Mouse (Mus musculus) erythroblast, adult 5-6 weeks (primary cell): ENCODE data around the gene Arhgef25. TPM values are rescaled to one million over a fixed set of nuclear protein-coding genes. Genes with fewer than 3 reads are reported as not detected.
A peak's percentile ranks its signal among the peaks of the same experiment; 100 is the strongest.
"Not testable (repeated sequence)": the region's sequence is repeated elsewhere in the genome, so short reads cannot be mapped to it uniquely, and the experiment has no call there.

Experiments used
- ATAC-seq: replicated peaks from 2 replicates; pipeline ENCODE4 v1.8.0; 2016; ENCODE audit warnings: moderate number of reproducible peaks, mild to moderate bottlenecking, moderate TSS enrichment, inconsistent platforms; ENCODE audit not compliant: poor library complexity, low FRiP score, severe bottlenecking
- total RNA-seq, 2 experiments: library from RNA; stranded (forward) in 1 of 2; stranded (reverse) in 1 of 2; fragments of 150-400 nt in 1 of 2; fragments of 200-764, 138-1000 nt in 1 of 2; gene quantifications; 2 replicates each; pipeline versions ENCODE4 v1.2.3 to v1.2.4; 2015 to 2017; ENCODE audit warnings: low replicate concordance in 2 of 2

The Arhgef25 gene
- total RNA-seq, 2 experiments from 2014 or later: 1.7 to 2.7 TPM

DNA sequence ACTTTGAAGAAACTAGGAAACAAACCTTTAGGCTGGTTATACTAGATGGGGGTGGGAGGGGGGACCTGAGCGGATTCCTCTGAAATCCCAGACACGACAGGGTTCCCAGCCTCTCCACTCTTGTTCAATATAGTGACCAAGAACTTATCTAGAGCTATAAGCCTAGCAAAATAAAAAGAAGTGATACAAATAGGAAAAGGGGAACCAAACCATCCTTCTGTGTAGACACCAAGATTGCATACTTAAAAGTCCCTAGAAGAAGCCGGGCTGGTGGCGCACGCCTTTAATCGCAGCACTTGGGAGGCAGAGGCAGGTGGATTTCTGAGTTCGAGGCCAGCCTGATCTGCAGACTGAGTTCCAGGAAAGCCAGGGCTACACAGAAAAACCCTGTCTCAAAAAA, 36.6 kb downstream of the Arhgef25 start:
- ATAC-seq: no peak

DNA sequence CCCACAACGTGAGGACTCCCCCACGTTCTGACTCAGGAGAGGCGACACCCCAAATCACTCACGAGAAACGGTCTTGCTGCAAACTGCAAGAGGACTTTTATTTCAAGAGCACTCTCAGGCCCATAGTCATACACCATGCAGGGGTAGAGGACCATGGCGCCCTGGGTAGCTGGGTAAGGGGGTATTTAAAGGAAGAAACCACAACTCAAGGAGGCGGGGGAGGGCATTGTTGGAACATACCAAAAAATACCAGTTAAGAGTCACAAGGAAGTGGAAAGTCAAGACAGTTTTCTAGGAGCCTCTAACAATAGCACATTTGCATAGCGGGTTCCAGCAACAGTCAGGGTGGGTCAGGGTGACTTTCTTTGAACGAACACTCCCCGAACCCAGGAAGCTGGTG, 37.3 kb downstream of the Arhgef25 start:
- not testable (repeated sequence) for ATAC-seq

DNA sequence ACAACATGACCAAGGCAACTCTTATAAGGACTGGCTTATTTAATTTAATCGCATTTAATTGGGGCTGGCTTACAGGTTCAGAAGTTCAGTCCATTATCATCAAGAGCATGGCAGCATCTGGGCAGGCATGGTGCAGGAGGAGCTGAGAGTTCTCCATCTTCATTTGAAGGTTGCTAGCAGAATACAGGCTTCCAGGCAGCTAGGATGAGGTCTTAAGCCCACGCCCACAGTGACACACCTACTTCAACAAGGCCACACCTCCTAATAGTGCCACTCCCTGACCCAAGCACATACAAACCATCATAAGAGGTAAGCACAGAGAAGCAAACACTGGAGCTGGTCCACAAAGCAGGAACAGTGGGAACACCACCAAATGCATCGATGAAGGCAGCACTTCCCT, 38.6 kb downstream of the Arhgef25 start:
- ATAC-seq: not testable (repeated sequence)

- ATAC-seq: no peak
Observed at GRCm38 (mm10) chr10:127150471-127150872, 39.4 kb downstream of the Arhgef25 start.

DNA sequence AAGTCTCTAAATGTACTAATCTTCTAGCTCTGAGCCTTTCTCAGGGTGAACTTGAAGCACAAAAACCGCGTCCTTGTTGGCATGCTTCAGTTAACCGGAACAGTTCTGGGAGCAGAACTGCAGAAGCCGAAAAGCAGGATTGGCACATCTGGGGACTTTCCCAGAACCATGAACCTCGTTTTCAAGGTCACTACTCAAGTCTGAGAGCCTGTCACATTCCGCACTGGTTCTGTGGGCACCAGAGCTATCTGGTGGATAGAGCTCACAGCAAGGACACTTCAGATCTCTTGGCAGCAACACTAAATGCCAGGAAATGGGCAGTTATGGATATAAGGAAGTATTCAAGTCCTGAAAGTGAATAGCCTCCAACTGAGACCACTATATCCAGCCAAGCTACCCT, 42.7 kb downstream of the Arhgef25 start:
- ATAC-seq: no peak

DNA sequence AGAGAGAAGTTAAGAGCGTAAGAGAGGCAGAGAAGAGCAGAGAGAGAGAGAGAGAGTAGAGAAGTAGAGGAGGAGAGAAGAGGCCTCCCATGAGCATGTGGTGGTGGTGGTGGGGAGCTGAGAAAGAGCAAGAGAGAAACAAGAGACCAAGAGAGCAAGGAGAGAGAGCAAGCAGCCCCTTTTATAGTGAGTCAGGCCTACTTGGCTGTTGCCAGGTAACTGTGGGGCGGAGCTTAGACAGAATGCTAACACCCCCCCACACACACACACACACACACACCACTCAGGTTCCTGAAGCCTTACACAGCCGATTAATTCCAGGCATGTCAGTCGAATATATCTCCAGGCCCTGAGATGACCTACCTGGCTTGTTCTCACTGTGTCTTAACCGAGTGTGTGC, 44.6 kb downstream of the Arhgef25 start:
- ATAC-seq: no peak

- no peak for ATAC-seq
Observed at GRCm38 (mm10) chr10:127144536-127144935, 45.3 kb downstream of the Arhgef25 start.

DNA sequence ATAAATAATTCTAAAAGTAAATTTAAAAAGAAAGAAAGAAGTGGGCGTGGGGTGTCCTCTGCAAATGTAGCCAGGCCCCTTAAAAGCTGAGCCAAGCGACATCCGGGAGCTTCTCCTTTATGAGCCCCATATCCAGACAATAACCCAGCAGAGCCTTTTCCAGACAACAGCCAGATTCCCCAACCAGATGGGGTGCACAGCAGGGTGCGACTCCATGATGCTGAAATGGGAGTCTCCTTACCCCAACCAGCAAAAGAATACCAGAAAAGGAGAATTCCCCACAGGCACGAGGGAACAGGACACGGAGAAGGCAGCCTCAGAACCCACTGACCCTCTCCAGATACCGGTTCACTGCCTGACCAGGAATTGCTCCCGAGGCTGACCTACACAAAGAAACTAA, 46.7 kb downstream of the Arhgef25 start:
- ATAC-seq: no peak

- ATAC-seq: no peak
Observed at GRCm38 (mm10) chr10:127141500-127141899, 48.4 kb downstream of the Arhgef25 start.

GRCm38 (mm10) chr10:127140971-127141370, 48.9 kb downstream of the Arhgef25 start:
- no peak for ATAC-seq

GRCm38 (mm10) chr10:127138328-127139141, 51.3 kb downstream of the Arhgef25 start:
- no peak for ATAC-seq

- ATAC-seq: no peak
Observed at GRCm38 (mm10) chr10:127137896-127138295, 52.0 kb downstream of the Arhgef25 start.

- ATAC-seq: no peak
Observed at GRCm38 (mm10) chr10:127136510-127136909, 53.4 kb downstream of the Arhgef25 start.

DNA sequence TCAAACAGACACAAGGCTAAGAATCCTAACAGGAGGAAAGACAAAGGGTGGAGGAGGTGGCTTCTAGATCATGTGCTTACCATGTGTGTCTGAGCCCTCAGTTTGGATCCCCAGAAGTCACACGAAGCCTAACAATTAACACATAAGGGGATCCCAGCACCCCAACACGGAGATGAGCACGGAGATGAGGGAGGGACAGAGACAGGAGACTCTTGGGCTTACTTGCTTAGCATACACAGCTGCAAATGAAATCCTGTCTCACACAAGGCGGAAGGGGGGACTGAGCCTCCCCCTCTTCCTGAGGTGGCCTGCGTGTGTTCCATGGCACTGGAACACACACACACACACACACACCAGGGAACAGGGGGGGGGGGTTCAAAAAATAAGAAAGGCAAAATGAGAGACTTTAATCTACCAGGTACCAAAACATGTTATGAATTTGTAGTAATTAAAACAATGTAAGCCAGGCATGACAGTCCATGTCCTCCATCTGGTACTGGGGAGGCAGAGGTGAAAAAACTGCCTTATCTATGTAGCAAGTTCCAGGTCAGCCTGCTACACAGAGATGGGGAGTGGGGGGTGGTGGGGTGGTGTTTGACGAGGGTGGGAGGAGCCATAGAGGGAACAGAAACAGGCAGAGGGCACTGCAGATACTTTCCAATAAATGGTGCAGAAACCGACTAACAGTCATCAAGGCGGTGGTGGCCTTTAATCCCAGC, 54.6 kb downstream of the Arhgef25 start:
- ATAC-seq: peak; percentile 44; the same call in 1 of the 2 replicates

DNA sequence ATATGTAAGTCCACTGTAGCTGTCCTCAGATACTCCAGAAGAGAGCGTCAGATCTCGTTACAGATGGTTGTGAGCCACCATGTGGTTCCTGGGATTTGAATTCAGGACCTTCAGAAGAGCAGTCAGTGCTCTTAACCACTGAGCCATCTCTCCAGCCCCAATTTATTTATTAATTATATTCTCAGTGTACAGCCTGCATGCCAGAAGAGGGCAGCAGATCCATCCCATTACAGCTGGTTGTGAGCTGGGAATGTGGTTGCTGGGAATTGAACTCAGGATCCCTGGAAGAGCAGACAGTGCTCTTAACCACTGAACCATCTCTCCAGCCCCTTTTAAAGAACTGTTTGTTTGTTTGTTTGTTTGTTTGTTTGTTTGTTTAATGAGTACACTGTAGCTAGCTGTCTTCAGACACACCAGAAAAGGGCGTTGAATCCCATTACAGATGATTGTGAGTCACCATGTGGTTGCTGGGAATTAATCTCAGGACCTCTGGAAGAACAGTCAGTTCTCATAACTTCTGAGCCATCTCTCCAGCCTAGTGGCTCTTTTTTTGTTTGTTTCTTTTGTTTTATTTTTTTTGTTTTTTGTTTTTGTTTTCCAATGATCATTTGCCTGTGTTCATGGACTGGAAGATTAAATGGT, 55.4 kb downstream of the Arhgef25 start:
- not testable (repeated sequence) for ATAC-seq

Other genes with a start within 250 kb of the Arhgef25 start
- gene Ctdsp2, start 211.4 kb downstream of the Arhgef25 start, total RNA-seq (2015; ENCODE audit: low replicate concordance): 19.6 and 29.3 TPM in 2 replicates
- 16.5 and 20.9 TPM in 2 replicates for gene Ctdsp2, start 211.4 kb downstream of the Arhgef25 start, total RNA-seq (2017; ENCODE audit: low replicate concordance)
- not detected in 2 replicates for gene Avil, start 189.4 kb downstream of the Arhgef25 start, total RNA-seq (2015; ENCODE audit: low replicate concordance)
- not detected in 2 replicates for gene Avil, start 189.4 kb downstream of the Arhgef25 start, total RNA-seq (2017; ENCODE audit: low replicate concordance)
- 5.0 and 5.8 TPM in 2 replicates for gene Tsfm, start 159.2 kb downstream of the Arhgef25 start, total RNA-seq (2015; ENCODE audit: low replicate concordance)
- gene Tsfm, start 159.2 kb downstream of the Arhgef25 start, total RNA-seq (2017; ENCODE audit: low replicate concordance): 2.9 and 5.9 TPM in 2 replicates
- 2.9 and 12.5 TPM in 2 replicates for gene Mettl1, start 148.7 kb downstream of the Arhgef25 start, total RNA-seq (2015; ENCODE audit: low replicate concordance)
- 0.42 and 2.0 TPM in 2 replicates for gene Mettl1, start 148.7 kb downstream of the Arhgef25 start, total RNA-seq (2017; ENCODE audit: low replicate concordance)
- gene Eef1akmt3, start 148.6 kb downstream of the Arhgef25 start, total RNA-seq (2015; ENCODE audit: low replicate concordance): not detected in 2 replicates
- not detected in 2 replicates for gene Eef1akmt3, start 148.6 kb downstream of the Arhgef25 start, total RNA-seq (2017; ENCODE audit: low replicate concordance)
- not detected in 2 replicates for gene Cyp27b1, start 141.8 kb downstream of the Arhgef25 start, total RNA-seq (2015; ENCODE audit: low replicate concordance)
- gene Cyp27b1, start 141.8 kb downstream of the Arhgef25 start, total RNA-seq (2017; ENCODE audit: low replicate concordance): not detected in 2 replicates
- not detected in 2 replicates for gene March9, start 129.9 kb downstream of the Arhgef25 start, total RNA-seq (2015; ENCODE audit: low replicate concordance)
- not detected in 2 replicates for gene March9, start 129.9 kb downstream of the Arhgef25 start, total RNA-seq (2017; ENCODE audit: low replicate concordance)
- gene Cdk4, start 126.5 kb downstream of the Arhgef25 start, total RNA-seq (2015; ENCODE audit: low replicate concordance): 83.0 and 90.1 TPM in 2 replicates
- 43.8 and 71.5 TPM in 2 replicates for gene Cdk4, start 126.5 kb downstream of the Arhgef25 start, total RNA-seq (2017; ENCODE audit: low replicate concordance)
- gene Tspan31, start 119.8 kb downstream of the Arhgef25 start, total RNA-seq (2015; ENCODE audit: low replicate concordance): 25.3 and 30.4 TPM in 2 replicates
- gene Tspan31, start 119.8 kb downstream of the Arhgef25 start, total RNA-seq (2017; ENCODE audit: low replicate concordance): 8.6 and 19.0 TPM in 2 replicates
- 1.9 and 6.5 TPM in 2 replicates for gene Agap2, start 114.8 kb downstream of the Arhgef25 start, total RNA-seq (2015; ENCODE audit: low replicate concordance)
- gene Agap2, start 114.8 kb downstream of the Arhgef25 start, total RNA-seq (2017; ENCODE audit: low replicate concordance): 2.0 and 4.0 TPM in 2 replicates
- gene Os9, start 69.0 kb downstream of the Arhgef25 start, total RNA-seq (2015; ENCODE audit: low replicate concordance): 15.0 and 17.1 TPM in 2 replicates
- gene Os9, start 69.0 kb downstream of the Arhgef25 start, total RNA-seq (2017; ENCODE audit: low replicate concordance): 59.5 and 60.7 TPM in 2 replicates
- gene B4galnt1, start 24.9 kb downstream of the Arhgef25 start, total RNA-seq (2015; ENCODE audit: low replicate concordance): 33.0 and 34.3 TPM in 2 replicates
- 8.1 and 17.6 TPM in 2 replicates for gene B4galnt1, start 24.9 kb downstream of the Arhgef25 start, total RNA-seq (2017; ENCODE audit: low replicate concordance)
- not detected in 2 replicates for gene Slc26a10, start 9.4 kb downstream of the Arhgef25 start, total RNA-seq (2015; ENCODE audit: low replicate concordance)
- 0.28 TPM in 1 of 2 replicates, not detected in the other for gene Slc26a10, start 9.4 kb downstream of the Arhgef25 start, total RNA-seq (2017; ENCODE audit: low replicate concordance)
- 10.4 and 18.0 TPM in 2 replicates for gene Dtx3, start 5.6 kb upstream of the Arhgef25 start, total RNA-seq (2015; ENCODE audit: low replicate concordance)
- 8.4 and 9.4 TPM in 2 replicates for gene Dtx3, start 5.6 kb upstream of the Arhgef25 start, total RNA-seq (2017; ENCODE audit: low replicate concordance)
- gene Pip4k2c, start 21.5 kb upstream of the Arhgef25 start, total RNA-seq (2015; ENCODE audit: low replicate concordance): 11.3 and 13.3 TPM in 2 replicates
- gene Pip4k2c, start 21.5 kb upstream of the Arhgef25 start, total RNA-seq (2017; ENCODE audit: low replicate concordance): 19.6 and 25.6 TPM in 2 replicates
- gene Kif5a, start 73.3 kb upstream of the Arhgef25 start, total RNA-seq (2015; ENCODE audit: low replicate concordance): 0.42 TPM in 1 of 2 replicates, not detected in the other
- under 0.01 TPM in 1 of 2 replicates, not detected in the other for gene Kif5a, start 73.3 kb upstream of the Arhgef25 start, total RNA-seq (2017; ENCODE audit: low replicate concordance)
- 32.5 and 59.1 TPM in 2 replicates for gene Dctn2, start 76.3 kb upstream of the Arhgef25 start, total RNA-seq (2015; ENCODE audit: low replicate concordance)
- 73.0 and 77.9 TPM in 2 replicates for gene Dctn2, start 76.3 kb upstream of the Arhgef25 start, total RNA-seq (2017; ENCODE audit: low replicate concordance)
- 22.4 and 33.0 TPM in 2 replicates for gene Mbd6, start 98.9 kb upstream of the Arhgef25 start, total RNA-seq (2015; ENCODE audit: low replicate concordance)
- 6.1 and 7.1 TPM in 2 replicates for gene Mbd6, start 98.9 kb upstream of the Arhgef25 start, total RNA-seq (2017; ENCODE audit: low replicate concordance)
- 35.1 and 38.8 TPM in 2 replicates for gene Mars, start 121.7 kb upstream of the Arhgef25 start, total RNA-seq (2015; ENCODE audit: low replicate concordance)
- 43.5 and 45.6 TPM in 2 replicates for gene Mars, start 121.7 kb upstream of the Arhgef25 start, total RNA-seq (2017; ENCODE audit: low replicate concordance)
- 19.9 and 21.1 TPM in 2 replicates for gene Arhgap9, start 131.9 kb upstream of the Arhgef25 start, total RNA-seq (2015; ENCODE audit: low replicate concordance)
- 14.6 and 18.7 TPM in 2 replicates for gene Arhgap9, start 131.9 kb upstream of the Arhgef25 start, total RNA-seq (2017; ENCODE audit: low replicate concordance)
- gene Gli1, start 151.9 kb upstream of the Arhgef25 start, total RNA-seq (2015; ENCODE audit: low replicate concordance): not detected in 2 replicates
- not detected in 2 replicates for gene Gli1, start 151.9 kb upstream of the Arhgef25 start, total RNA-seq (2017; ENCODE audit: low replicate concordance)
- not detected in 2 replicates for gene Inhbe, start 164.3 kb upstream of the Arhgef25 start, total RNA-seq (2015; ENCODE audit: low replicate concordance)
- not detected in 2 replicates for gene Inhbe, start 164.3 kb upstream of the Arhgef25 start, total RNA-seq (2017; ENCODE audit: low replicate concordance)
- gene Inhbc, start 180.3 kb upstream of the Arhgef25 start, total RNA-seq (2015; ENCODE audit: low replicate concordance): not detected in 2 replicates
- gene Inhbc, start 180.3 kb upstream of the Arhgef25 start, total RNA-seq (2017; ENCODE audit: low replicate concordance): not detected in 2 replicates
- gene R3hdm2, start 190.2 kb upstream of the Arhgef25 start, total RNA-seq (2015; ENCODE audit: low replicate concordance): 25.7 and 34.9 TPM in 2 replicates
- 17.7 and 18.3 TPM in 2 replicates for gene R3hdm2, start 190.2 kb upstream of the Arhgef25 start, total RNA-seq (2017; ENCODE audit: low replicate concordance)